Mouse (Mus musculus): ENCODE data around the gene Gpr107.

DNA sequence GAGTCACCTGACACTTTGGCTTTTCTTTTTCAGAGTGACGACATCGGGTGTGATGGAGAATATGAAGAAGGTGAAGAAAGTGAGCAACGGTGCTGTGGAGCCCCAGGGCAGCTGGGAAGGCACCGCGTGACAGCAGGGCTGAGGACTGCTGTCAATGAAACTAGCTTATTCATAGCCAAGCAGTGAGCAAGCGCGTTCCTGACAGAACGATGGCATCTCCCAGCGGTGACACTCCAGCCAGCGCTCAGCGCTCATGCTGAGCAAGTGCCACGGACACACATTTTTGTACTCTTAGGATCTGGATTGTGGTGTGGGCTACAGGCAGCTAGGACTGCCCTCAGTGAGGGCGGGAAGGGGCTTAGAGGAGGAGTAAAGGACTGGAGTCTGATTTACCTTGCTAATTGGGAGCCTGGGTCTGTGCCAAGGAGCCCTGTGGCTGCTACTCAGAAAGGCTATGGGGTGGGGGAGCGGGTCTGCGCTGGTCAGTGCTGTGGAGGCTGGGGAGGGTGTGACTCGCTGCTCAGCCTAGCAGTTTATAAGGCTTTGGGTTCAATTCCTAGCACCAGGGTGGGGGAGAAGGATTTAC, 62.2 kb downstream of the Gpr107 start:
- TF ChIP-seq CTCF (IDR thresholded peaks at IDR 0.05; ENCODE audit: extremely low read depth, insufficient read depth, low read length), result no peak
- no peak for TF ChIP-seq POLR2A (IDR thresholded peaks at IDR 0.05; ENCODE audit: extremely low read depth, insufficient read depth, low read length)

Data from cortical plate, adult 2 months (tissue).